Mouse (Mus musculus) G1E (cell line): ENCODE measurements around the gene Ciao2b.

Source experiments
- CTCF ChIP-seq: IDR thresholded peaks from 2 replicates; pipeline ENCODE4 v1.5.1; 2012; ENCODE audit warnings: low read depth, low read length, inconsistent platforms, mixed read lengths
- GATA1 ChIP-seq: IDR thresholded peaks from 2 replicates; pipeline ENCODE4 v1.6.1; 2012; ENCODE audit warnings: borderline replicate concordance, low read length, inconsistent platforms, mixed read lengths
- GATA2 ChIP-seq: IDR thresholded peaks from 2 replicates; pipeline ENCODE4 v1.6.1; 2012; ENCODE audit warnings: low read depth, low read length, inconsistent platforms, borderline replicate concordance
- POLR2AphosphoS5 ChIP-seq: IDR thresholded peaks from 2 replicates; pipeline ENCODE4 v1.6.1; 2012; ENCODE audit warnings: low read depth, low read length, inconsistent platforms; ENCODE audit not compliant: insufficient replicate concordance
- TAL1 ChIP-seq: conservative IDR thresholded peaks from 2 replicates; pipeline ENCODE4 v1.6.1; 2012; ENCODE audit warnings: low read depth, low read length, inconsistent platforms, mixed read lengths

- TF ChIP-seq CTCF (no peak), TAL1 (no peak), GATA1 (no peak), POLR2AphosphoS5 (no peak), GATA2 (no peak)
Measured at GRCm38 (mm10) chr8:104610185-104610766, 31.5 kb downstream of the Ciao2b start.
